Mouse (Mus musculus) erythroblast, embryonic 14.5 days (primary cell): Measurements from ENCODE around the gene Pgf.

Experiments
- GATA1 ChIP-seq: IDR thresholded peaks from 2 replicates; pipeline ENCODE4 v1.6.1; 2012; ENCODE audit warnings: low read length, inconsistent platforms, mixed read lengths
- TAL1 ChIP-seq: IDR thresholded peaks from 3 replicates; pipeline ENCODE4 v1.6.1; 2012; ENCODE audit warnings: low read length, inconsistent platforms, mixed read lengths

GRCm38 (mm10) chr12:85193923-85194622 is 16.5 kb upstream of the Pgf start:
- TF ChIP-seq TAL1 (no peak), GATA1 (no peak)
